Mouse (Mus musculus) hindbrain, postnatal 0 days (tissue): Measurements from ENCODE around the gene Thap3. TPM values are rescaled to one million over a fixed set of nuclear protein-coding genes. Genes with fewer than 3 reads are reported as not detected.

Experiments
- ATAC-seq: fragments of 200-750 bp; cut with Nextera tagmentation; 2 replicates; pipeline ENCODE4 v1.8.0; 2017; ENCODE audit warnings: mild to moderate bottlenecking, moderate TSS enrichment, moderate library complexity
- DNase-seq: peaks from one replicate; pipeline ENCODE4 v3.0.0-alpha.2; 2015; ENCODE audit warnings: low spot score
- H3K27ac ChIP-seq: fragments of 300-500 bp; sonication (generic); 2 replicates; pipeline ENCODE4 v1.5.1; 2014; ENCODE audit warnings: mild to moderate bottlenecking
- H3K27me3 ChIP-seq: fragments of 300-500 bp; sonication (generic); 2 replicates; pipeline ENCODE4 v1.6.1; 2014; ENCODE audit warnings: low read length, mixed read lengths; ENCODE audit not compliant: insufficient read depth
- H3K36me3 ChIP-seq: fragments of 300-500 bp; sonication (generic); 2 replicates; pipeline ENCODE4 v1.6.1; 2014; ENCODE audit warnings: low read length, mixed read lengths; ENCODE audit not compliant: insufficient read depth
- H3K4me1 ChIP-seq: fragments of 300-500 bp; sonication (generic); 2 replicates; pipeline ENCODE4 v1.6.1; 2014; ENCODE audit warnings: antibody characterized with exemption, low read length, mixed read lengths; ENCODE audit not compliant: insufficient read depth
- H3K4me2 ChIP-seq: fragments of 300-500 bp; sonication (generic); 2 replicates; pipeline ENCODE4 v1.6.1; 2014; ENCODE audit warnings: low read depth, mild to moderate bottlenecking, low read length, moderate library complexity, mixed read lengths
- H3K4me3 ChIP-seq: fragments of 300-500 bp; sonication (generic); 2 replicates; pipeline ENCODE4 v1.5.1; 2014; ENCODE audit warnings: low read length
- H3K9ac ChIP-seq: fragments of 300-500 bp; sonication (generic); replicated peaks from 2 replicates; pipeline ENCODE4 v1.6.1; 2014; ENCODE audit warnings: mild to moderate bottlenecking, low read length, moderate library complexity, mixed read lengths
- H3K9me3 ChIP-seq: fragments of 300-500 bp; sonication (generic); 2 replicates; pipeline ENCODE4 v1.6.1; 2016; ENCODE audit warnings: low read length, mixed read lengths
- CTCF ChIP-seq: IDR thresholded peaks from 2 replicates; pipeline ENCODE4 v1.5.1; 2016; ENCODE audit warnings: antibody characterized with exemption, control low read depth, low read depth
- WGBS: fragments of 180-500 bp; shearing (Covaris S2); extraction: QIAGEN DNeasy Blood & Tissue Kit; methylation state at CpG from one replicate; pipeline ENCODE4 v1.1.7; 2014; 5-methylcytosine and 5-hydroxymethylcytosine counted together
- polyA plus RNA-seq: library from polyadenylated mRNA; unstranded; fragments of >200 nt; fragmentation: Nextera tagmentation; extraction: Ambion mirVana; gene quantifications from 2 replicates; pipeline ENCODE4 v1.2.1, GENCODE M21; 2015
- total RNA-seq: library from RNA; depleted of rRNA; stranded (reverse); fragments of >200 nt; gene quantifications from 2 replicates; pipeline ENCODE4 v1.2.3, GENCODE M21; 2014

Gene Thap3
- total and polyA plus RNA-seq, 2 experiments from 2014 or later = 14.9 to 42.1 TPM

- Histone ChIP-seq H3K4me3 (peak overlapping the region; percentile 68), H3K4me2 (peak overlapping the region; percentile 96), H3K9me3 (no peaks in the 10 kb centered on the region), H3K27me3 (no peaks in the 10 kb centered on the region), H3K9ac (peak overlapping the region; percentile 50; the same call in 1 of the 2 replicates), H3K4me1 (peaks cover 25% of the 10 kb centered on the region), H3K36me3 (no peaks in the 10 kb centered on the region), H3K27ac (peak overlapping the region; percentile 68; the same call in 1 of the 2 replicates)
- 53% methylated on average over 15 of the region's 15 CpGs for WGBS
- TF ChIP-seq CTCF = no peak
- DNase-seq (no peak), ATAC-seq (no peak)
These were observed 39.7 kb upstream of the Thap3 start for GRCm38 (mm10) chr4:152028456-152028855.

- H3K27ac ChIP-seq = peak within 1 kb of the TSS; percentile 68
- peaks cover 25% of the 10 kb centered on the region for H3K4me1 ChIP-seq
- peak within 1 kb of the TSS; percentile 50 for H3K9ac ChIP-seq
- DNase-seq (peak; percentile 99), ATAC-seq (peak; percentile 98)
- under 1% methylated on average over 35 of the region's 35 CpGs for WGBS
- H3K36me3 ChIP-seq = no peaks in the 10 kb centered on the region
- no peaks in the 10 kb centered on the region for H3K9me3 ChIP-seq
- peak within 1 kb of the TSS; percentile 68 for H3K4me3 ChIP-seq
- H3K4me2 ChIP-seq = peak within 1 kb of the TSS; percentile 96
- TF ChIP-seq CTCF = no peak
- H3K27me3 ChIP-seq = no peaks in the 10 kb centered on the region
These were observed 38.7 kb upstream of the Thap3 start, which contains the start of gene Zbtb48 for GRCm38 (mm10) chr4:152027524-152027923. TSS of gene Zbtb48 (minus strand) at chr4:152027671.

GRCm38 (mm10) chr4:152026751-152027508, 38.1 kb upstream of the Thap3 start:
- peak; percentile 16 for DNase-seq
- Histone ChIP-seq H3K4me3 (peak overlapping the region; percentile 68), H3K4me1 (peaks cover 25% of the 10 kb centered on the region), H3K9me3 (no peaks in the 10 kb centered on the region), H3K36me3 (peaks cover 2% of the 10 kb centered on the region; the same call in 1 of the 2 replicates), H3K9ac (peak overlapping the region; percentile 50), H3K27ac (peak overlapping the region; percentile 68), H3K27me3 (no peaks in the 10 kb centered on the region), H3K4me2 (peak overlapping the region; percentile 96)
- no peak for ATAC-seq
- 0 out of 2 replicates have a peak, but pooled peaks have one; percentile 9 for TF ChIP-seq CTCF
- WGBS = 3% methylated on average over 36 of the region's 41 CpGs

GRCm38 (mm10) chr4:152024525-152024924, 35.7 kb upstream of the Thap3 start:
- Histone ChIP-seq H3K36me3 (peaks cover 26% of the 10 kb centered on the region), H3K4me3 (no peak overlapping the region), H3K27ac (no peak overlapping the region), H3K9me3 (no peaks in the 10 kb centered on the region), H3K9ac (no peak overlapping the region), H3K4me2 (no peak overlapping the region), H3K27me3 (no peaks in the 10 kb centered on the region), H3K4me1 (peaks cover 21% of the 10 kb centered on the region)
- ATAC-seq (no peak), DNase-seq (no peak)
- no peak for TF ChIP-seq CTCF
- WGBS = 94% methylated on average over 11 of the region's 11 CpGs

GRCm38 (mm10) chr4:152022506-152022905, 33.7 kb upstream of the Thap3 start:
- peaks cover 39% of the 10 kb centered on the region for H3K36me3 ChIP-seq
- H3K27ac ChIP-seq = no peak overlapping the region
- WGBS = 89% methylated on average over 8 of the region's 8 CpGs
- DNase-seq (no peak), ATAC-seq (no peak)
- no peak overlapping the region for H3K4me2 ChIP-seq
- H3K4me3 ChIP-seq = no peak overlapping the region
- no peak overlapping the region for H3K9ac ChIP-seq
- no peaks in the 10 kb centered on the region for H3K9me3 ChIP-seq
- peaks cover 14% of the 10 kb centered on the region for H3K4me1 ChIP-seq
- no peaks in the 10 kb centered on the region for H3K27me3 ChIP-seq
- no peak for TF ChIP-seq CTCF

GRCm38 (mm10) chr4:152021568-152022097, 32.8 kb upstream of the Thap3 start:
- no peak for TF ChIP-seq CTCF
- Histone ChIP-seq H3K27me3 (no peaks in the 10 kb centered on the region), H3K9me3 (no peaks in the 10 kb centered on the region), H3K4me3 (no peak overlapping the region), H3K27ac (no peak overlapping the region), H3K4me1 (peaks cover 13% of the 10 kb centered on the region), H3K36me3 (peaks cover 40% of the 10 kb centered on the region), H3K4me2 (no peak overlapping the region), H3K9ac (no peak overlapping the region)
- WGBS = 70% methylated on average over 12 of the region's 12 CpGs
- DNase-seq (no peak), ATAC-seq (no peak)

- no peak overlapping the region for H3K9ac ChIP-seq
- no peak for DNase-seq
- peaks cover 50% of the 10 kb centered on the region for H3K36me3 ChIP-seq
- H3K27ac ChIP-seq = no peak overlapping the region
- H3K4me1 ChIP-seq = no peaks in the 10 kb centered on the region
- WGBS = 93% methylated on average over 21 of the region's 21 CpGs
- H3K4me2 ChIP-seq = no peak overlapping the region
- no peaks in the 10 kb centered on the region for H3K9me3 ChIP-seq
- no peaks in the 10 kb centered on the region for H3K27me3 ChIP-seq
- H3K4me3 ChIP-seq = no peak overlapping the region
- TF ChIP-seq CTCF = no peak
- no peak for ATAC-seq
These were observed 31.2 kb upstream of the Thap3 start for GRCm38 (mm10) chr4:152020024-152020423.
